34 mouse cellular contexts compared by ENCODE assay signal in the genomic region with DNA sequence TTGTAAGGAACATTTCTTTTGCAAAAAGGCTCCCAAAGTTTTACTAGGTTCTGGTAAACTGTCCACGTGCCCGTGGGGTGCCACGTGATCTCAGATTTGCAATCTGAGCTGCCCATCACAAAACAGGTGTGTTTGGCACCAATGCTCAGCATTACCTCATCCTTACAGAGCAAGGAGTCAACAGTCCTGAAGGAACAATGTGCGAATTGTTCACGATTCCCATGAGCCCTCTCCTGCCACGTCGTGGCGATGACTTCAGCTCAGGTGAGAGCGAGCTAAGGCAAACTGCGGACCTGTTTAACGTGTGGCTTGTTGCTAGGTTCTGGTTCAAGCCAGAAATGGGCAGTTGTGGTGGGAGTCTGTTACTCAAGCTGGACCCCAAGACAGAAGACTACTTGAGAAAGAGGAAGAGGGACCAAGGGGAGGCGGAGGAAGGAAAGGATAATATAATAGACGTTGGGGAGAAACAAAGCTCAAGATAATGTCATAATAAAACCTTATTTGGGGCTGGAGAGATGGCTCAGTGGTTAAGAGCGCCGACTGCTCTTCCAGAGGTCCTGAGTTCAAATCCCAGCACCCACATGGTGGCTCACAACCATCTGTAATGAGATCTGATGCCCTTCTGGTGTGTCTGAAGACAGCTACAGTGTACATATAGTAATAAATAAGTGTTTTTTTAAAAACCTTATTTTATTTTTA. TPM values are rescaled to one million over a fixed set of nuclear protein-coding genes. Genes with fewer than 3 reads are reported as not detected.
DNase-seq lines count a peak whose midpoint lies in the region; ATAC-seq and TF ChIP-seq lines count a peak whose summit lies in the region.
"Had no signal": no experiment of that assay in that cellular context is flagged by ENCODE, and none has a peak within 500 bp of the region (broad histone marks: within the 10 kb centered on the region; RNA-seq: fewer than 3 reads in every experiment).

No protein-coding gene starts in this region.

- no peaks in the 10 kb centered on the region for H3K27me3 ChIP-seq in lung, embryonic 14.5 days (ENCODE audit: insufficient read depth, low read length)
- H3K27me3 ChIP-seq in MEL (ENCODE audit: control insufficient read depth in 1 of 2, insufficient read depth in 2 of 2, low read length in 2 of 2): no peaks in the 10 kb centered on the region
- no peaks in the 10 kb centered on the region for H3K27me3 ChIP-seq in stomach, postnatal 0 days (ENCODE audit: control insufficient read depth, insufficient read depth, low read length)
- H3K27me3 ChIP-seq: embryonic facial prominence, embryonic 15.5 days; forebrain, embryonic 12.5 days; limb, embryonic 13.5 days; liver, embryonic 12.5 days had no signal

- no peak for TF ChIP-seq RAD21 in MEL (IDR thresholded peaks at IDR 0.05; ENCODE audit: low read depth, low read length)

- H3K27ac ChIP-seq in lung, embryonic 14.5 days (ENCODE audit: low read depth): no peak overlapping the region
- no peak overlapping the region for H3K27ac ChIP-seq in MEL (ENCODE audit: control insufficient read depth, low read depth, low read length)
- no peak overlapping the region for H3K27ac ChIP-seq in stomach, postnatal 0 days (replicated peaks)
- H3K27ac ChIP-seq: embryonic facial prominence, embryonic 15.5 days; forebrain, embryonic 12.5 days; kidney, postnatal 0 days; limb, embryonic 13.5 days; liver, embryonic 12.5 days; midbrain, embryonic 15.5 days had no signal

- no peak for TF ChIP-seq CTCF in lung, embryonic 14.5 days (IDR thresholded peaks at IDR 0.05; ENCODE audit: low read depth)
- TF ChIP-seq CTCF in MEL (IDR thresholded peaks at IDR 0.05 in 2 of 3, conservative IDR thresholded peaks at IDR 0.05 in 1 of 3; ENCODE audit: control insufficient read depth in 1 of 3, insufficient read depth in 1 of 3, low read depth in 2 of 3, low read length in 3 of 3, poor library complexity in 1 of 3, severe bottlenecking in 1 of 3): no peak
- peak; percentile 32 for TF ChIP-seq CTCF in stomach, postnatal 0 days (IDR thresholded peaks at IDR 0.05; ENCODE audit: low read depth)

- no peak for TF ChIP-seq POLR2A in MEL (IDR thresholded peaks at IDR 0.05; ENCODE audit: control insufficient read depth in 1 of 2, insufficient read depth in 1 of 2, low read depth in 1 of 2, low read length in 2 of 2, poor library complexity in 1 of 2)

- no peak for TF ChIP-seq EP300 in MEL (IDR thresholded peaks at IDR 0.05; ENCODE audit: low read depth in 1 of 2, low read length in 2 of 2)
- no peak for TF ChIP-seq EP300 in stomach, postnatal 0 days (optimal IDR thresholded peaks at IDR 0.05)

- peaks cover 3% of the 10 kb centered on the region; the same call in 1 of the 2 replicates for H3K4me1 ChIP-seq in lung, embryonic 14.5 days (ENCODE audit: insufficient read depth)
- H3K4me1 ChIP-seq in MEL (ENCODE audit: control insufficient read depth in 1 of 2, insufficient read depth in 2 of 2, low read length in 2 of 2): peaks cover 2 to 24% of the 10 kb centered on the region in 2 experiments
- no peaks in the 10 kb centered on the region for H3K4me1 ChIP-seq in stomach, postnatal 0 days (replicated peaks; ENCODE audit: control insufficient read depth, insufficient read depth)
- H3K4me1 ChIP-seq: embryonic facial prominence, embryonic 15.5 days; forebrain, embryonic 12.5 days; limb, embryonic 13.5 days; midbrain, embryonic 15.5 days had no signal

- H3K36me3 ChIP-seq in lung, embryonic 14.5 days (ENCODE audit: insufficient read depth): no peaks in the 10 kb centered on the region
- H3K36me3 ChIP-seq in MEL (ENCODE audit: control insufficient read depth in 1 of 2, insufficient read depth in 2 of 2, low read length in 2 of 2): peaks cover 0 to 7% of the 10 kb centered on the region in 2 experiments; a peak in 2 of 4 replicates
- no peaks in the 10 kb centered on the region for H3K36me3 ChIP-seq in stomach, postnatal 0 days (ENCODE audit: control insufficient read depth, insufficient read depth, low read length)
- H3K36me3 ChIP-seq: embryonic facial prominence, embryonic 15.5 days; forebrain, embryonic 12.5 days; limb, embryonic 13.5 days; liver, embryonic 12.5 days; midbrain, embryonic 15.5 days had no signal

- 68% methylated on average over 15 of the region's 15 CpGs for WGBS in lung, embryonic 14.5 days
- WGBS in stomach, postnatal 0 days: 70% methylated on average over 15 of the region's 15 CpGs

- ATAC-seq in lung, embryonic 14.5 days (ENCODE audit: insufficient read depth): no peak
- peak; percentile 82 for ATAC-seq in granulocyte monocyte progenitor cell, adult 5-6 weeks (replicated peaks; ENCODE audit: poor library complexity, severe bottlenecking)
- ATAC-seq in stomach, postnatal 0 days (ENCODE audit: low FRiP score, low TSS enrichment): peak; percentile 85
- ATAC-seq: CD4-positive, CD25-positive, alpha-beta regulatory T cell, adult 4 months; forebrain, postnatal 0 days; hindbrain, embryonic 16.5 days; liver, embryonic 12.5 days; liver, postnatal 0 days; midbrain, embryonic 15.5 days had no signal

- DNase-seq in lung, embryonic 14.5 days: peak; percentile 58
- DNase-seq in lung, postnatal 36 days: no peak
- DNase-seq in MEL (ENCODE audit: low read depth, low spot score): peak; percentile 55
- peak; percentile 65 for DNase-seq in stomach, postnatal 0 days (ENCODE audit: low spot score)
- no peak for DNase-seq in adrenal gland, postnatal 4 days (ENCODE audit: low spot score in 2 of 2)
- DNase-seq in T-cell, adult 2 months (ENCODE audit: low spot score): no peak
- DNase-seq: adrenal gland, postnatal 14 days; cerebellum, adult 11-12 months; cerebellum, adult 9-11 months; forebrain, postnatal 0 days; heart, postnatal 14 days; kidney, adult 8-10 months; liver, postnatal 0 days; lung, postnatal 4 days; right cerebral cortex, postnatal 25 days; thymus, adult 2 months; thymus, postnatal 36 days had no signal

- H3K9ac ChIP-seq in lung, embryonic 14.5 days: no peak overlapping the region
- no peak overlapping the region for H3K9ac ChIP-seq in MEL (ENCODE audit: control insufficient read depth, low read depth, low read length, poor library complexity, severe bottlenecking)
- no peak overlapping the region for H3K9ac ChIP-seq in stomach, postnatal 0 days (ENCODE audit: low read length)
- H3K9ac ChIP-seq: embryonic facial prominence, embryonic 15.5 days; forebrain, embryonic 12.5 days; forebrain, postnatal 0 days; limb, embryonic 13.5 days; liver, embryonic 12.5 days; liver, postnatal 0 days; midbrain, embryonic 15.5 days had no signal

- H3K4me3 ChIP-seq in lung, embryonic 14.5 days (ENCODE audit: low read depth, low read length): no peak overlapping the region
- H3K4me3 ChIP-seq in MEL (ENCODE audit: control insufficient read depth in 1 of 2, insufficient read depth in 1 of 2, low read depth in 2 of 2, low read length in 2 of 2): no peak overlapping the region
- H3K4me3 ChIP-seq in stomach, postnatal 0 days (ENCODE audit: low read depth, low read length): no peak overlapping the region
- H3K4me3 ChIP-seq: embryonic facial prominence, embryonic 15.5 days; forebrain, embryonic 12.5 days; limb, embryonic 13.5 days; liver, embryonic 12.5 days; midbrain, embryonic 15.5 days had no signal

- H3K4me2 ChIP-seq in lung, embryonic 14.5 days: no peak overlapping the region
- no peak overlapping the region for H3K4me2 ChIP-seq in stomach, postnatal 0 days (replicated peaks; ENCODE audit: low read depth)
- H3K4me2 ChIP-seq: embryonic facial prominence, embryonic 15.5 days; forebrain, embryonic 12.5 days; limb, embryonic 13.5 days; liver, embryonic 12.5 days; midbrain, embryonic 15.5 days had no signal

- H3K9me3 ChIP-seq in lung, embryonic 14.5 days (ENCODE audit: low read depth, low read length): no peaks in the 10 kb centered on the region
- no peaks in the 10 kb centered on the region for H3K9me3 ChIP-seq in MEL (replicated peaks; ENCODE audit: insufficient read depth, low read length)
- no peaks in the 10 kb centered on the region for H3K9me3 ChIP-seq in stomach, postnatal 0 days (ENCODE audit: control insufficient read depth, low read length)
- H3K9me3 ChIP-seq: embryonic facial prominence, embryonic 15.5 days; forebrain, embryonic 12.5 days; limb, embryonic 13.5 days; liver, embryonic 12.5 days; midbrain, embryonic 15.5 days had no signal

- H3K79me2 ChIP-seq in MEL (ENCODE audit: control insufficient read depth, insufficient read depth, low read length, poor library complexity): no peaks in the 10 kb centered on the region

RNA-seq across cellular contexts. Expression of gene Bsdc1, which starts 9.8 kb away (rescaled TPM):
- polyA plus RNA-seq in lung, embryonic 14.5 days (2014; fragmentation: Nextera tagmentation; extraction: Ambion mirVana): 20.5 and 20.9 TPM in 2 replicates
- 14.1 TPM in 2 replicates for total RNA-seq in MEL (2012; rRNA removed)
- polyA plus RNA-seq in MEL (2012; ENCODE audit: insufficient read depth in 1 of 2, insufficient read length in 2 of 2, low read depth in 1 of 2, low replicate concordance in 2 of 2, missing spikeins in 1 of 2): 10 to 100 TPM in 1 of 2 experiments, not detected in 1; 19.2 TPM
- 14.7 and 32.8 TPM in 2 replicates for total RNA-seq in granulocyte monocyte progenitor cell, adult 5-6 weeks (2014; fragmentation: Nextera tagmentation)
- 17.9 and 23.1 TPM in 2 replicates for total RNA-seq in granulocyte monocyte progenitor cell, adult 5-6 weeks (2017)
- 16.7 and 17.9 TPM in 2 replicates for polyA plus RNA-seq in stomach, postnatal 0 days (2015; fragmentation: Nextera tagmentation; extraction: Ambion mirVana)
- 10 to 100 TPM; 55.4 TPM for total RNA-seq in adrenal gland, postnatal 4 days (2021)

RNA-seq across cellular contexts. Expression of gene Zbtb8b, which starts 11.0 kb away (rescaled TPM):
- 1.3 and 2.8 TPM in 2 replicates for polyA plus RNA-seq in lung, embryonic 14.5 days (2014; fragmentation: Nextera tagmentation; extraction: Ambion mirVana)
- total RNA-seq in MEL (2012; rRNA removed): 0.08 and 0.16 TPM in 2 replicates
- polyA plus RNA-seq in MEL (2012; ENCODE audit: insufficient read depth in 1 of 2, insufficient read length in 2 of 2, low read depth in 1 of 2, low replicate concordance in 2 of 2, missing spikeins in 1 of 2): under 1 TPM in 1 of 2 experiments, not detected in 1; 0.29 TPM
- not detected in 2 replicates for total RNA-seq in granulocyte monocyte progenitor cell, adult 5-6 weeks (2014; fragmentation: Nextera tagmentation)
- not detected in 2 replicates for total RNA-seq in granulocyte monocyte progenitor cell, adult 5-6 weeks (2017)
- 0.68 and 0.72 TPM in 2 replicates for polyA plus RNA-seq in stomach, postnatal 0 days (2015; fragmentation: Nextera tagmentation; extraction: Ambion mirVana)
- total RNA-seq in adrenal gland, postnatal 4 days (2021): 1 to 10 TPM; 1.1 TPM
- total RNA-seq: gastrocnemius, adult 8-10 months; neutrophil, adult 5-6 weeks had no signal
- polyA plus RNA-seq: CD4-positive, CD25-positive, alpha-beta regulatory T cell, adult 4 months had no signal

RNA-seq across cellular contexts. Expression of gene Tssk3, which starts 39.2 kb away (rescaled TPM):
- not detected in 2 replicates for polyA plus RNA-seq in lung, embryonic 14.5 days (2014; fragmentation: Nextera tagmentation; extraction: Ambion mirVana)
- not detected in 2 replicates for total RNA-seq in MEL (2012; rRNA removed)
- not detected for polyA plus RNA-seq in MEL (2012; ENCODE audit: insufficient read depth in 1 of 2, insufficient read length in 2 of 2, low read depth in 1 of 2, low replicate concordance in 2 of 2, missing spikeins in 1 of 2)
- total RNA-seq in granulocyte monocyte progenitor cell, adult 5-6 weeks (2014; fragmentation: Nextera tagmentation): not detected in 2 replicates
- total RNA-seq in granulocyte monocyte progenitor cell, adult 5-6 weeks (2017): not detected in 2 replicates
- polyA plus RNA-seq in stomach, postnatal 0 days (2015; fragmentation: Nextera tagmentation; extraction: Ambion mirVana): 0.07 TPM in 1 of 2 replicates, not detected in the other
- total RNA-seq in adrenal gland, postnatal 4 days (2021): not detected
- total RNA-seq: adrenal gland, postnatal 14 days; gastrocnemius, adult 8-10 months; heart, postnatal 14 days; left cerebral cortex, adult 18-20 months; megakaryocyte-erythroid progenitor cell, adult 5-6 weeks; neutrophil, adult 5-6 weeks had no signal
- polyA plus RNA-seq: CD4-positive, CD25-positive, alpha-beta regulatory T cell, adult 4 months; embryonic facial prominence, embryonic 15.5 days; forebrain, embryonic 12.5 days; heart, embryonic 14.5 days; hindbrain, embryonic 11.5 days; intestine, embryonic 14.5 days; kidney, postnatal 0 days; limb, embryonic 13.5 days; liver, embryonic 12.5 days; neural tube, embryonic 11.5 days; thymus, adult 2 months had no signal

RNA-seq across cellular contexts. Expression of gene Fam229a, which starts 39.4 kb away (rescaled TPM):
- polyA plus RNA-seq in lung, embryonic 14.5 days (2014; fragmentation: Nextera tagmentation; extraction: Ambion mirVana): not detected in 2 replicates
- not detected in 2 replicates for total RNA-seq in MEL (2012; rRNA removed)
- polyA plus RNA-seq in MEL (2012; ENCODE audit: insufficient read depth in 1 of 2, insufficient read length in 2 of 2, low read depth in 1 of 2, low replicate concordance in 2 of 2, missing spikeins in 1 of 2): not detected
- total RNA-seq in granulocyte monocyte progenitor cell, adult 5-6 weeks (2014; fragmentation: Nextera tagmentation): not detected in 2 replicates
- not detected in 2 replicates for total RNA-seq in granulocyte monocyte progenitor cell, adult 5-6 weeks (2017)
- polyA plus RNA-seq in stomach, postnatal 0 days (2015; fragmentation: Nextera tagmentation; extraction: Ambion mirVana): 0.36 and 0.44 TPM in 2 replicates
- total RNA-seq in adrenal gland, postnatal 4 days (2021): not detected
- total RNA-seq: adrenal gland, postnatal 14 days; gastrocnemius, adult 8-10 months; heart, postnatal 14 days; megakaryocyte-erythroid progenitor cell, adult 5-6 weeks; neutrophil, adult 5-6 weeks had no signal
- polyA plus RNA-seq: CD4-positive, CD25-positive, alpha-beta regulatory T cell, adult 4 months; embryonic facial prominence, embryonic 15.5 days; forebrain, embryonic 12.5 days; heart, embryonic 14.5 days; hindbrain, embryonic 11.5 days; intestine, embryonic 14.5 days; limb, embryonic 13.5 days; liver, embryonic 12.5 days; midbrain, embryonic 15.5 days; neural tube, embryonic 11.5 days had no signal

Comparison
In these comparisons a context has a peak if more than half of its experiments do, and no peak if none do; other contexts are left out.
1. DNase-seq: peak in lung, embryonic 14.5 days (single experiment), MEL (single experiment) and stomach, postnatal 0 days (single experiment); none in lung, postnatal 36 days (single experiment), adrenal gland, postnatal 4 days (0 of 2) and T-cell, adult 2 months (single experiment).